Mouse (Mus musculus): Measurements from ENCODE around the gene Chchd4. TPM values are rescaled to one million over a fixed set of nuclear protein-coding genes. Genes with fewer than 3 reads are reported as not detected.
"Not testable (repeated sequence)": the region's sequence is repeated elsewhere in the genome, so short reads cannot be mapped to it uniquely, and the experiment has no call there.

Chchd4 gene
- polyA plus RNA-seq, 1 experiment from 2014 or later, result 20.9 TPM

- Histone ChIP-seq H3K36me3 (peaks cover 92% of the 10 kb centered on the region), H3K9me3 (replicated peaks) (no peaks in the 10 kb centered on the region), H3K4me3 (no peak overlapping the region), H3K4me2 (replicated peaks) (no peak overlapping the region), H3K27ac (no peak overlapping the region), H3K9ac (no peak overlapping the region), H3K27me3 (no peaks in the 10 kb centered on the region), H3K4me1 (no peaks in the 10 kb centered on the region)
- WGBS, result 87% methylated on average over 8 of the region's 8 CpGs
- ATAC-seq (ENCODE audit: low FRiP score), result no peak
Measured at GRCm38 (mm10) chr6:91494526-91494925, 21.2 kb upstream of the Chchd4 start.

GRCm38 (mm10) chr6:91493053-91493452 lies 19.7 kb upstream of the Chchd4 start:
- H3K9me3 ChIP-seq (replicated peaks), result no peaks in the 10 kb centered on the region
- no peak overlapping the region for H3K4me2 ChIP-seq (replicated peaks)
- 90% methylated on average over 10 of the region's 10 CpGs for WGBS
- H3K4me3 ChIP-seq, result no peak overlapping the region
- H3K4me1 ChIP-seq, result no peaks in the 10 kb centered on the region
- no peaks in the 10 kb centered on the region for H3K27me3 ChIP-seq
- H3K27ac ChIP-seq, result no peak overlapping the region
- ATAC-seq (ENCODE audit: low FRiP score), result no peak
- H3K36me3 ChIP-seq, result peaks cover 89% of the 10 kb centered on the region
- no peak overlapping the region for H3K9ac ChIP-seq

GRCm38 (mm10) chr6:91491004-91491403 lies 17.7 kb upstream of the Chchd4 start:
- H3K36me3 ChIP-seq, result peaks cover 90% of the 10 kb centered on the region
- WGBS, result 65% methylated on average over 6 of the region's 6 CpGs
- no peaks in the 10 kb centered on the region for H3K27me3 ChIP-seq
- no peaks in the 10 kb centered on the region for H3K9me3 ChIP-seq (replicated peaks)
- H3K9ac ChIP-seq, result no peak overlapping the region
- H3K4me2 ChIP-seq (replicated peaks), result no peak overlapping the region
- ATAC-seq (ENCODE audit: low FRiP score), result no peak
- H3K4me1 ChIP-seq, result no peaks in the 10 kb centered on the region
- no peak overlapping the region for H3K27ac ChIP-seq
- no peak overlapping the region for H3K4me3 ChIP-seq

GRCm38 (mm10) chr6:91489872-91490271 lies 16.5 kb upstream of the Chchd4 start:
- no peak overlapping the region for H3K9ac ChIP-seq
- H3K27me3 ChIP-seq, result no peaks in the 10 kb centered on the region
- no peak overlapping the region for H3K4me2 ChIP-seq (replicated peaks)
- H3K36me3 ChIP-seq, result peaks cover 90% of the 10 kb centered on the region
- WGBS, result 87% methylated on average over 10 of the region's 10 CpGs
- H3K9me3 ChIP-seq (replicated peaks), result no peaks in the 10 kb centered on the region
- H3K4me3 ChIP-seq, result no peak overlapping the region
- no peak overlapping the region for H3K27ac ChIP-seq
- ATAC-seq (ENCODE audit: low FRiP score), result no peak
- no peaks in the 10 kb centered on the region for H3K4me1 ChIP-seq

GRCm38 (mm10) chr6:91488496-91489212 lies 15.3 kb upstream of the Chchd4 start:
- Histone ChIP-seq H3K4me2 (replicated peaks) (no peak overlapping the region), H3K36me3 (peaks cover 93% of the 10 kb centered on the region), H3K27ac (no peak overlapping the region), H3K4me3 (no peak overlapping the region), H3K27me3 (no peaks in the 10 kb centered on the region), H3K4me1 (no peaks in the 10 kb centered on the region), H3K9ac (no peak overlapping the region), H3K9me3 (replicated peaks) (no peaks in the 10 kb centered on the region)
- no peak for ATAC-seq (ENCODE audit: low FRiP score)
- 87% methylated on average over 9 of the region's 9 CpGs for WGBS

- Histone ChIP-seq H3K36me3 (peaks cover 96% of the 10 kb centered on the region), H3K9ac (no peak overlapping the region), H3K4me2 (replicated peaks) (no peak overlapping the region), H3K9me3 (replicated peaks) (no peaks in the 10 kb centered on the region), H3K27me3 (no peaks in the 10 kb centered on the region), H3K4me1 (no peaks in the 10 kb centered on the region), H3K27ac (no peak overlapping the region), H3K4me3 (no peak overlapping the region)
- no peak for ATAC-seq (ENCODE audit: low FRiP score)
- 92% methylated on average over 15 of the region's 15 CpGs for WGBS
Measured at GRCm38 (mm10) chr6:91486736-91487453, 13.5 kb upstream of the Chchd4 start.

- H3K27me3 ChIP-seq, result no peaks in the 10 kb centered on the region
- H3K36me3 ChIP-seq, result peaks cover 98% of the 10 kb centered on the region
- no peak overlapping the region for H3K9ac ChIP-seq
- ATAC-seq (ENCODE audit: low FRiP score), result no peak
- H3K27ac ChIP-seq, result no peak overlapping the region
- H3K4me3 ChIP-seq, result no peak overlapping the region
- WGBS, result 92% methylated on average over 2 of the region's 2 CpGs
- no peak overlapping the region for H3K4me2 ChIP-seq (replicated peaks)
- no peaks in the 10 kb centered on the region for H3K4me1 ChIP-seq
- H3K9me3 ChIP-seq (replicated peaks), result no peaks in the 10 kb centered on the region
Measured at GRCm38 (mm10) chr6:91483371-91483770, 10.0 kb upstream of the Chchd4 start.

GRCm38 (mm10) chr6:91476541-91476940 lies 3.2 kb upstream of the Chchd4 start:
- no peak overlapping the region for H3K4me3 ChIP-seq
- no peaks in the 10 kb centered on the region for H3K9me3 ChIP-seq (replicated peaks)
- H3K4me1 ChIP-seq, result peaks cover 27% of the 10 kb centered on the region
- no peaks in the 10 kb centered on the region for H3K27me3 ChIP-seq
- ATAC-seq (ENCODE audit: low FRiP score), result no peak
- H3K4me2 ChIP-seq (replicated peaks), result no peak overlapping the region
- H3K9ac ChIP-seq, result no peak overlapping the region
- WGBS, result 93% methylated on average over 2 of the region's 2 CpGs
- H3K36me3 ChIP-seq, result peaks cover 45% of the 10 kb centered on the region
- H3K27ac ChIP-seq, result no peak overlapping the region

GRCm38 (mm10) chr6:91474441-91475190 lies 1.3 kb upstream of the Chchd4 start:
- no peak overlapping the region for H3K27ac ChIP-seq
- no peak for ATAC-seq (ENCODE audit: low FRiP score)
- H3K36me3 ChIP-seq, result peaks cover 25% of the 10 kb centered on the region
- peak overlapping the region; percentile 87 for H3K4me2 ChIP-seq (replicated peaks)
- peaks cover 27% of the 10 kb centered on the region for H3K4me1 ChIP-seq
- no peaks in the 10 kb centered on the region for H3K9me3 ChIP-seq (replicated peaks)
- H3K27me3 ChIP-seq, result no peaks in the 10 kb centered on the region
- WGBS, result 59% methylated on average over 9 of the region's 9 CpGs
- peak overlapping the region; percentile 79 for H3K4me3 ChIP-seq
- H3K9ac ChIP-seq, result peak overlapping the region; percentile 76

- ATAC-seq (ENCODE audit: low FRiP score), result peak; percentile 55
- WGBS, result under 1% methylated on average over 27 of the region's 27 CpGs
- Histone ChIP-seq H3K9me3 (replicated peaks) (no peaks in the 10 kb centered on the region), H3K36me3 (peaks cover 18% of the 10 kb centered on the region), H3K4me3 (peak overlapping the region; percentile 79), H3K4me1 (peaks cover 27% of the 10 kb centered on the region), H3K27me3 (no peaks in the 10 kb centered on the region), H3K9ac (peak overlapping the region; percentile 76), H3K27ac (peak overlapping the region; percentile 37; the same call in 1 of the 2 replicates), H3K4me2 (replicated peaks) (peak overlapping the region; percentile 87)
Measured at GRCm38 (mm10) chr6:91473805-91474440, 577 bp upstream of the Chchd4 start.

GRCm38 (mm10) chr6:91472319-91472718 lies 1.0 kb downstream of the Chchd4 start:
- H3K4me3 ChIP-seq, result peak overlapping the region; percentile 79
- WGBS, result 36% methylated on average over 6 of the region's 6 CpGs
- no peak overlapping the region for H3K27ac ChIP-seq

GRCm38 (mm10) chr6:91471427-91471826 lies 1.9 kb downstream of the Chchd4 start:
- not testable (repeated sequence) for H3K27me3 ChIP-seq; H3K9ac ChIP-seq; H3K9me3 ChIP-seq (replicated peaks); H3K4me3 ChIP-seq; H3K4me2 ChIP-seq (replicated peaks); H3K27ac ChIP-seq; ATAC-seq (ENCODE audit: low FRiP score)
- H3K4me1 ChIP-seq, result peaks cover 27% of the 10 kb centered on the region
- peaks cover 13% of the 10 kb centered on the region for H3K36me3 ChIP-seq
- 89% methylated on average over 3 of the region's 3 CpGs for WGBS

More at GRCm38 (mm10) chr6:91472319-91472718, 1.0 kb downstream of the Chchd4 start:
- Histone ChIP-seq H3K9ac (peak overlapping the region; percentile 74), H3K36me3 (peaks cover 6% of the 10 kb centered on the region), H3K4me1 (peaks cover 27% of the 10 kb centered on the region), H3K4me2 (replicated peaks) (peak overlapping the region; percentile 63), H3K9me3 (replicated peaks) (no peaks in the 10 kb centered on the region), H3K27me3 (no peaks in the 10 kb centered on the region)
- ATAC-seq (ENCODE audit: low FRiP score), result no peak

Measured in hindbrain, embryonic 12.5 days (tissue).